Mouse (Mus musculus): ENCODE results near the gene 1700003E16Rik.
A peak's percentile ranks its signal among the peaks of the same experiment; 100 is the strongest.

The 1700003E16Rik gene

DNA sequence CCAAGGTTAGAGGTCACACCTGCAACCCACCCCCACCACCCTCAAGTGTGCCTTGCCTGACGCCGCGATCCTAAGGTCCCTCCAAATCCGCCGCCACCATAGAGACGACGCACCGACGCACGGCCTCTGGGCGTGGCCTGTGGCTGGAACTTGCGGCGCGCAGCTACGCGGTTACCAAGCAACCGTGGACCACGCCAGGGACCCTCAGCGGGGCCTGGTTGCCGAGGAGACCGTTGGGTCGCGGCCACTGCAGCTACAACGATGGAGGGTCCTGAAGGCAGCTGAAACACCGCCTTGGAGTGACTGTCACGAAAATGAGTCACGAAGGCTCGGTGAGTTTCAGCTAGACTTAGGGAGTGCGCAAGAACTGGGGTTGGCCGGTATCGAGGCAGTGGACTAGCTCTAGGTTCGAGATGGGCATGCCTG lies at the start of gene 1700003E16Rik, which contains the start of gene Wdr54:
TSS of gene 1700003E16Rik (plus strand) at position 146 of the 426 bp plus-strand sequence.
TSS of gene Wdr54 (minus strand) at position 139 of the 426 bp plus-strand sequence.
- peak; percentile 61 to 79 for DNase-seq (ENCODE audit: low spot score in 2 of 2)

DNA sequence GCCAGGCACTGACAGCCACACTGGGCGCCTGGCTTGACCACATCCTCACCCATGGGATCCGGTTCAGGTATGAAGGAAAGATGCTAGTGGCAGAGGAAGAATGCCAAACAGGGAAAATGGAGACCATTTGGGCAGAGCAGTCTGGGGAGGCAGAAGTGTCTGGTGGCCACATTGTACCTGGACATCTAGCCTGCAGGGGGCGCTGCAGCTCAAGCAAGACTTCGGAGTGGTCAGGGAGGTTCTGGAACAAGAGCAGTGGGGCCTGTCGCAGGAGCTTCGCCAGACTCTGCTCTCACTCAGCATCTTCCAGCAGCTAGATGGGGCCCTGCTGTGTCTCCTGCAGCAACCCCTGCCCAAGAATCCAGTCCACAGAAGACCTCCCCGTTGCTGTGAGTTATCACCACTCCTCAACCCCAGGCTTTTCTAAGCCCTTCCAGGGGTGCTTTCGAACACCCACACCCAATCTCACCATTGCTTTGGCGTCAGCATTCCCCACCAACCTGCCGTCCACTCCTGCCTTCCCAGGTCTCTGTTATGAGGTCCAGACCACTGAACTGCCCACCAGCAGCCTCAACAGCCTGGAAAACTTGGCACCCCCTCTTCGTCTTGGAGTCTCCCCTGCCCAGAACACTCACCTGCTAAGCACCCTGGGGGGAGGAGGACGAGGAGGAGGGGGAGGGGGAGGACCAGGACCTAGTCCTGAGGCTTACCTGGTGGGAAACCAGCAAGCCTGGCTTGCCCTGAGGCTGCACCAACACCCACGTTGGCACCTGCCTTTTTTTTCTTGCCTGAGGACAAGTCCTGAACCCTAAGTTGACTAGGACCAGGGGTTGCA lies 48.4 kb upstream of the 1700003E16Rik start:
- DNase-seq (ENCODE audit: low spot score in 2 of 2), result peak; percentile 73 to 83

DNA sequence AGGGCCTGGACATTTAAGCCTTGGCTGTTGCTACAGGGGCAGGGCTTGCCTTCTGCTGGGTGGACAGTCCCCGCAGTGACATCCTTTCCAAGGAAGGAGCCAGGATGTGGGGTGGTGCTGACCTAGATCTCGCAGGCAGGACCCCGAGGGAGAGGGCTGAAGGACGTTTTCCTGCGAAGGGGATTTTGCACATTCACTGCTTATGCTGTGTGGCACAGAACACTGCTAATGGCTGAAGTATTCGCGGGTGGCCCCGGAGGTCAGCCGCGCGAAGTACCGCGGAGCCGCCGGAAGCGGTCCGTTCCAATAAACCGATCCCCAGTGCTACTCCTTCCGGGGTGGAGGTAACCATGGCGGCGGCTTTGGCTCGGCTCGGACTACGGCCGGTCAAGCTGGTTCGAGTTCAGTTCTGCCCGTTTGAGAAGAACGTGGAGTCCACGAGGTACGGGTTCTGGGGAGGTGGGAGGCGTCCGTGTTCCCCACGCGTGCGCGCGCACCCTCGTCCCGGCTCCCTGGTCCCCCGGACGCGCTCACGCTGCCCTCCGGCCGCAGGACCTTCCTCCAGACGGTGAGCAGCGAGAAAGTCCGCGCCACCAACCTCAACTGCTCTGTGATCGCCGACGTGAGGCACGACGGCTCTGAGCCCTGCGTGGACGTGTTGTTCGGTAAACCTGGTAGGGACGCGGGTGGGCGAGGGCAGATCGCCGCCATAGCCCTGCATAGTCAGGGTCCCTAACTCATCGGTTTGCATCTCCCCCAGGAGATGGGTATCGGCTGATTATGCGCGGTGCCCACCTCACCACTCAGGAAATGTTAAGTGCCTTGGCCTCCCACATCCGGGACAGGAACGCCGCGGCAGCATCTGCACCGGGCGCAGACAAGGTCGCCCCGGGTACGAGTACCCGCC lies 47.2 kb upstream of the 1700003E16Rik start, which contains the start of gene Mrpl53:
TSS of gene Mrpl53 (plus strand) at position 279 of the 907 bp plus-strand sequence.
- peak; percentile 75 to 84 for DNase-seq (ENCODE audit: low spot score in 2 of 2)

DNA sequence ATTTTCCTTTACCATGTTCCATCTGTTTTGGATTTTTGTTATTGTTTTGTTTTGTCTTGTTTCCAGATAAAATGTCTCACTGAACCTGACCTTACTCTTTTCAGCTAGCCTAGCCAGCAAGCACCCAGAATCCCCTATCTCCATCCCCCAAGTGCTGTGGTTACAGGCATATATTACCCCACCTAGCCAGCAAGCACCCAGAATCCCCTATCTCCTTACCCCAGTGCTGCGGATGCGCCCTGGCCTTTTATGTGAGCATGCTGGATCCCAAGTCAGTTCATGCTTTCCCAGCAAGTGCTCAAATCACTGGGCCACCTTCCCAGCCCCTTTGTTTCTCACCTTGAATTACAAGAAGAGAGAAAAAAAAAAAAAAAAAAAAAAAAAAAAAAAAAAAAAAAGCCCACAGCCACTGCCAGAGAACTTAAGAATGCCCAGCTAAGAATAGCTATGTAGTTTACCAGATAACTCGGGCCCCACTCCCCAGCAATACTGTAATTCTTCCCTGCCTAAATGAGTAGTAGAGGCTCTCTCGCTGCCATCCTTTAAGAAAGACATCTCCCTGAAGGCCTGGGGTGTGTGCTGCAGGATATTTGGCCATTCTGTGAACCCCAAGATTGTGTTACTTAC lies 44.6 kb upstream of the 1700003E16Rik start:
- DNase-seq (ENCODE audit: low spot score in 2 of 2), result no peak

DNA sequence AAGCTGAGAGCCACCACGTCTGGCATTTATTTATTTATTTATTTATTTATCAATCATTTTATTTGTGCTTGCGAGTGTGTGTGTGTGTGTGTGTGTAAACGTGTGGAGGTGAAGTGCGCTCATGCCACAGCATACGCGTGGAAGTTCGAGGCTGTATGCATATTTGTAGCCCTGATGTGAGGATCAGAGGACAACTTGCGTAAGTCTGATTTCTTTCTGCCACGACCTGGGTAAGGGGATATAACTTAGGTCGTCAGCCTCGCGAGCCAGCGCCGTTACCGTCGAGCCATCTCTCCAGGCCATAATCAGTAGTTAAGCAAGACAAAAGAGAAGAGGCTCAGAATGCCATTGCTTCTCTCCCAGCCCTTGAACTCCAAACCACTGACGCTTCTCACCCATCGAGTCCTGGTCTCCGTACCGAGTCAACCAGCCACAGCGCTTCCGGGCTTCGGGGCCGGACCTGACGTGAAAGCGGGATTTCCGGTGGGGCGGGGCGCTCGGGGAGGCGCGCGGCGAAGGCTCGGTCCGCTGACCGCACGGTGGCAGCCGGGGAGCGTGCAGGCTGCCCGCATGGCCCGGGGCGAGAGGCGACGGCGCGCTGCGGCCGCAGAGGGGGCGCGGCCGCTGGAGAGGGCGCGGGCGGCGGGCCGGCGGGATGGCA lies 41.1 kb upstream of the 1700003E16Rik start, which contains the start of gene Mogs:
TSS of gene Mogs (plus strand) at position 486 of the 661 bp plus-strand sequence.
- DNase-seq (ENCODE audit: low spot score in 2 of 2), result peak; percentile 89 to 91

DNA sequence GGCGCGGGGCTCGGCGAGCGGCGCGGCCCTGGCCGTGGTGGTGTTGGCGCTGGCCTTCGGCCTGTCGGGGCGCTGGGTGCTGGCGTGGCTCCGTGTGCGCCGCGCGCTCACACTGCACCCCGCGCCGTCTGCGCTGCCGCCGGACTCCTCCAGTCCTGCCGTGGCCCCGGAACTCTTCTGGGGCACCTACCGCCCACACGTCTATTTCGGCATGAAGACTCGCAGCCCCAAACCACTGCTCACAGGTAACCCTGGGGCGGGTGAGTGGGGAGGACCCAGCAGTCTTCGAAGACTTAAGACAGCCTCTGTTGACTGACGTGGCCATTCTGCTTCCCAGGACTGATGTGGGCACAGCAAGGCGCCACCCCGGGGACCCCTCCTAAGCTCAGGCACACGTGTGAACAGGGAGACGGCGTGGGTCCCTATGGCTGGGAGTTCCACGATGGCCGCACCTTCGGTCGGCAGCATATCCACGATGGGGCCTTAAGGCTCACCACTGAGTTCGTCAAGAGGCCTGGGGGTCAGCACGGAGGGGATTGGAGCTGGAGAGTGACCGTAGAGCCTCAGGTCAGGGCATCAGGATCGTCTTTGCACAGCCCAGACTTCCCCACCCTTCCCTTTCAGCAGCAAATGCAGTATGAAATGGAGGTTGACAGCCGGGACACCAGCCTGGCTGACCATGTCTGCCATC lies 40.4 kb upstream of the 1700003E16Rik start:
- no peak for DNase-seq (ENCODE audit: low spot score in 2 of 2)

DNA sequence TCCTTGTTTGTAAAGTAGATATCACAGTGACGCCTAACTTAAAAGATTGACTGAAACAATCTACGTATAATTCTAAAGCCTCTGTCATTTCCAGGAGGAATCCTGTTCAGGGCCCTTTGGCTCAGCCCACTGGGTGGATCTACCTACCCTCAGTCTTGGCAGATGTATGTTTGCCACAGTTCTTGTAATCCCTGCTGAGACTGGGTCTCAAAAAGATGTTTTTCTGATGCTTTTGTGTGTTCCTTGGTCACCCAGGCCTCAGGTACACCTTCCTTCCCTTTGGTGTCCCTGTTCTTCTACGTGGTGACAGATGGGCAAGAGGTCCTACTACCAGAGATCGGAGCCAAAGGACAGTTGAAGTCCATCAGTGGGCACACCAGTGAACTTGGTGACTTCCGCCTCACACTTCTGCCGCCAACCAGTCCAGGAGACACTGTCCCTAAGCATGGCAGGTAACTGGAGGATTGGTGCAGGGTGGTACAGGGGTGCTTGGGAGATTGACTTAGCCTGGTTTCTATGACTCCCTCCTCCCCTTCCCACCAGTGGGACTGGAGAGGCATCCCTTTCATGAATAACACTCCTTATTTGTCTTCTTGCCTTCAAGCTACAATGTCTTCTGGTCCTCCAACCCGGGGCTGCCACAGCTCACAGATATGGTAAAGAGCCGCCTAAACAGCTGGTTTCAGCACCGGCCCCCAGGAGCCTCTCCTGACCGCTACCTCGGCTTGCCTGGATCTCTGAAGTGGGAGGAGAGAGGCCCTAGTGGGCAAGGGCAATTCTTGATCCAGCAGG lies 39.6 kb upstream of the 1700003E16Rik start:
- no peak for DNase-seq (ENCODE audit: low spot score in 2 of 2)

DNA sequence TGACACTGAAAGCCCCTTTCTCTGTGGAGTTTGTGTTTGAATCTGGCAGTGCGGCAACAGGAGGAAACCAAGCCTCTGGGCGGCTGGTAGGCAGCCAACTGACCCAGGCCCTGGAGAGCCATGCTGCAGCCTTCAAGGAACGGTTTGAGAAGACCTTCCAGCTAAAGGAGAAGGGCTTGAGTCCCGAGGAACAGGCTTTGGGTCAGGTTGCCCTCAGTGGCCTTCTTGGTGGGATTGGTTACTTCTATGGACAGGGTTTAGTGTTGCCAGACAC lies 39.1 kb upstream of the 1700003E16Rik start:
- DNase-seq (ENCODE audit: low spot score in 2 of 2), result no peak

DNA sequence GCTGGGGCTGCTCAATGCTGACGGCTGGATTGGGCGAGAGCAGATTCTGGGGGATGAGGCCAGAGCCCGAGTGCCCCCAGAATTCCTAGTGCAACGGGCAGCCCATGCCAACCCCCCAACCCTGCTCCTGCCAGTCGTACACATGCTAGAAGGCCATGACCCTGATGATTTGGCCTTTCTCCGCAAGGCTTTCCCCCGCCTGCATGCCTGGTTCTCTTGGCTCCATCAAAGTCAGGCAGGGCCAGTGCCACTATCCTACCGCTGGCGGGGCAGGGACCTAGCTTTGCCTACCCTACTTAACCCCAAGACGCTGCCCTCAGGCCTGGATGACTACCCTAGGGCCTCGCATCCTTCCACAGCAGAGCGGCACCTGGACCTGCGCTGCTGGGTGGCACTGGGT lies 38.6 kb upstream of the 1700003E16Rik start:
- no peak for DNase-seq (ENCODE audit: low spot score in 2 of 2)

DNA sequence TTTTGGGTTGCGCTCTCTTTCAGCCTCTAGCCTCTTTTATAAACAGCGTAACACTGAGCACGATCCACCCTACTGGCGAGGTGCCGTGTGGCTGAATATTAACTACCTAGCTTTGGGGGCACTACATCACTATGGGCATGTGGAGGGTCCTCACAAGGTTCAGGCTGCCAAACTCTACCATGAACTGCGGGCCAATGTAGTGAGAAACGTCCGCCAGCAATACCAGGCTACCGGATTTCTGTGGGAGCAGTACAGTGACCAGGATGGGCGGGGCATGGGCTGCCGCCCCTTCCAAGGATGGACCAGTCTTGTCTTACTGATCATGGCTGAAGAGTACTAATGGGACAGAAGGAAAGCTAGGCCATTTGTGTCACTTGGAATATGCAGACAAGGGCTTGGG lies 37.8 kb upstream of the 1700003E16Rik start:
- no peak for DNase-seq (ENCODE audit: low spot score in 2 of 2)

DNA sequence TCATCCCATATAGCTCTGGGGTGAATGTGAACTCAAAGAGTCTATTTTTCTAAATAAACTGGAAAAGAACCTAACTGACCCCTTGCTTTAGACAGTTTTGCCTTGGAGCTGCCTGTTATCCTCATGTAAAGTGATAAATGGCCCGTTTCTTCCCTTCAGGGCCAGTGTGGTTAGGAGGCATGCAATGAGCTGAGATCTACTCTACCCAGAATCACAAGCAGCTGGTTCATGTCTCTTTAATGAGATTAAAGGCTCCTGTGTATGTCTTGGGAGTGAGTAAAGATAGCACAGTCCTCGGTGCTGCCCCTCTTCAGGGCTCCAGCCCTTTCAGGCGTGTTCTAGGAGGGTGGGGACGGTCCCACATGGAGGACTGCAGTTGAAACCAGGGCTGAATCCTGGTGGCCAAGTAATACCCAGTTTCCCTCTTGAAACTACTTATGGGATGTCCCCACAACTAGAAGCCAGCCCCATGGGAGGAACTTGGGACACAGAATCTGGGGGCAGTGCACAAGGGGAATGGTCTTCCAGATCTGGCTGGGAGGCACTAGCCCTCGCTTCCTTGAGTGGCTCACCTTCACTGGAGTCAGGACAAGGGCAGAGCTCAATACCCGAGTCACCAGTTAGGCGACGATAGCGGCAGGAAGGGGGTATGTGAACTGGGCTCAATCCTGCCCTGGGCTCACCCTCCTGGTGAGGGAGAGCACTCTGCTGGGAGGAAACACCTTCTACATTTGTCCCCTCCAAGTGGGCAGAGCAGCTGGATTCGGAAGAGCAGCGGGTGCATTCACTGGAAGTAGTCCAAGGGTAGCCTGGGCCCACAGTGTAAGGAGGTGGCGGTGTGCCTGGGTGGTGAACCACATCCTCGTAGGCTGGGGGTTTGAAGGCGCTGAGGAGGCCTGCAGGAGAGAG lies 37.1 kb upstream of the 1700003E16Rik start:
- DNase-seq (ENCODE audit: low spot score in 2 of 2), result no peak

DNA sequence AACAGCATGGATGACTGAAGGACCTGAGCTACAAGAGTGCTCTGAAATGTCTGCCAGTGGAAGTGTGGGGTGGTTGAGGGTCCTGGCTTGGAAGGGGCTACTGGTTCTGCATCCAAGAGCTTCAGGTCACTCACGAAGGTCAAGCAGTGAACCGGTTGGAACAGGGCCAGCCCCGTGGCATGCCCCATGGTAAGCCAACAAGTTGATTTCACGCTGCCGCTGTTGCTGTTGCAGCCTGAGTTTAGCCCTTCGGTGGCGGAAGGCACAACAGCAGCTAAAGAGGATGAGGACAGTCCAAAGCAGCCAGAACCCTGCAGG lies 36.5 kb upstream of the 1700003E16Rik start:
- DNase-seq (ENCODE audit: low spot score in 2 of 2), result no peak

DNA sequence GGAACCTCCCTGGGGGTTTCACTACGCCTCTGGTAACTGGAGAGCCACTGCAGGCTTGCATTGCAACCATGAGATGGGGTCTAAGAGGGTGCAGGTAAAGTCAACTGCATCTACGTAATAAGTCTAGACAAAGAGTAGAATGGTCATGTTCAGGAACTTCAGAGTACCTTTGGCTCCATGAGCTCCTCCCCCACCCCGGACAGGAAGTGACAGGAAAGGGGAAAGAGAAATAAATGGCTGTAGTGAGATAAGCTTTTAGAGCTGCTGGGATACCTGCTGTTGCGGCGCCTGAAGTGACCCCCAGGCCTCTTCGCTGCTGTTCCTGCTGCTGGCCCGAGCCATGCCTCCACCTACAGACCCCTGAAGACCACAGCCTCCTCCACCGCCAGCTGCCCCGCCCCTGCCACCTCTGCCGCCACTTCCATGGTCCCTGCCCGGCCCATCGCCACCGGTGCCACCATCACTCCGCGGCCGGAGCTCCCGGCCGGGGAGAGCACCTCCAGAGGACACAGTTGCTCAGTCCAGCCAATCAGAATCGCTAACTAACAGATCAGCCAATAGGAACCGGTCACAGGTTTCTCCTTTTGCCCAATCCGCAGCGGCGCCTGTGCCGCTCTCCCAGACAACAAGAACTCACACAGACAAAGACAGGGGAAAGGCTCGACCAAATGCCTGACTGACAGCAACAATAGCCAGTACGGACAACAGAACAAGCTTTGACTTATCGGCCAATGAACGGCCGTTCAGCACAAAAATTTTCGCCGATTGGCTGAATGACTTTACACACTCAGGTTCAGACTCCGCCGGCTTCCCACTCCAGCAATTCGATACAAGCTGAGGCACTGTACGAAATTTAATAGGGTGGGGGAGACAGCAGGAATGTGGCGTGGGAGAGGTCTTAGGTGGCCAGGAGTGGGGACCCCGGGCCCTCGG lies 35.0 kb upstream of the 1700003E16Rik start, which contains the start of gene Wbp1:
TSS of gene Wbp1 (minus strand) at position 630 of the 933 bp plus-strand sequence.
- peak; percentile 72 to 89 for DNase-seq (ENCODE audit: low spot score in 2 of 2)

DNA sequence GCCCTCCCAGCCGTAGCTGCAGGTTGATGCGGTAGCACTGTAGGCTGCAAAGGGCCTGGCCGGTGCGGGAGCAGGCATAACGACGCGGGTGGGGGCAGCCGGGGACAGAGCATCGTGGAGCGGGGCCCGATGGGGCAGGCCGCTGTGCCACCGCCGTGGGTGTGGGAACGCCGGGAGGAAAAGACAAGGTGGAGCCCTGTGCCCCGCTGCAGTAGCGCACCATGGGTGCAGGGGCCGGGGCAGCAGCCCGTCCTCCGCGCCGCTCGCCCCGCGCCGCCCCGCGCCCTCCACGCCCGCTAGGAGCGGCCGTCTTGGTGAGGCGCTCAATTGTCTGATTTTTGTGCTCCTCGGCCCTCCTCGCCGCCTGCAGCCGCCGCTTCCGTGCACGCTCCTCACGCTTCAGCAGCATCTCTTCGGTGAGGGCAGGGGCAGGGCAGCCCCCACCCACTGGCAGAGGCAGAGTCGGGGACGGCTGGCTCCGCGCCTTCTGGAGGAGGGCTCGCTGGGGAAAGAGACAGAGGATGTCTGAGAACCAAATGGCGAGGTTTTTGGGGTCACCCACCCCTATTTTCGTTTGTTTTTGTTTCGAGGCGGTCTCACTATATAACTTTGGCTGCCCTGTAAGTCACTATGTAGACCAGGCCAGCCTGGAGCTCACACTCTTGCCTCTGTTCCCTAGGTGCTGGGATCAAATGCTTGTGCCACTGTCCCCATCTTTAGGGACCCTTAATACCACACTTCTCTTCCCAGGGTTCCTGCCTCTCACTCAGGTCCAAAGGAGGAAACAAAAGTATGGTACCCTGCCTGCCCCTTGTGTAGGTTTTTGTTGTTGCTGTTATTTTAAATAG lies 34.1 kb upstream of the 1700003E16Rik start:
- peak; percentile 36 to 50 for DNase-seq (ENCODE audit: low spot score in 2 of 2)

DNA sequence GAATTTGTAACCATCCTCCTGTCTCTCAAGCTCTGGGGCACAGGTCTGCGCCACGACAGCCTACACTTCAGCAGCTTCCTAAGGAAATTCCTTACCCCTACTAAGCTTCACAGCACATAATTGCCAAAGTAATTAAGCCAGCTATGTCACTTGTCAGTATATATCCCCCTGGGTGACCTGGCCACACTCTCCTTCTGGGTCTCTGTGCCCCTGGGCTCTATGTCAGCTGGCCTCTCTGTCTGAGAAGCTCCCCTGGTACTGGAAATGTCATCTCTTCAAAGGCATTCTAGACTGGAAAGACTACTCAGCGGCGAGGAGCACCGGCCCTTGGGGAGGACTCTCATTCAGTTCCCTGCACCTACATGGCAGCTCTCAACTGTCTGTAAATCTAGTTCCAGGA lies 33.2 kb upstream of the 1700003E16Rik start:
- DNase-seq (ENCODE audit: low spot score in 2 of 2), result no peak

DNA sequence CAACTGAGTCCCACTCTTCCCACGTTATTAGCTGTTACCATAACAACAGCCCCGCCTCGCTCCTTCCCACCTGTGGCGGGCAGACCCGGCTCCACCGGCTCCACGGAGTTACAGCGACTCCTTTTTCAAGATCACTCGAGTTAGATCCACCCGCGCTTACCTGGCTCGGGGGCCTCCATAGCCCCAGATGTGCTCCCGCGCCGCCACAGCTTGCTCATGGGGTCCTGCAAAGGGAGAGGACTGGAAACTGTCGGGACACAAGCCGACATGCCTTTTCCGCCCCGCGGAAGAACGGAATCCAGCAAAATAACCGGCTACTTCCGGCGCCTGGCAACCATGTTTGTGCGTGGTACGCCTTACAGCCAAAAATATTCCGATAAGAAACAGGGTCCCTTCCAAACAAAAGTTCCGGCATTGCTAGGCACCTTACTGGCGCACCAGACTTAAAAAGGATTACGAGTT lies 31.3 kb upstream of the 1700003E16Rik start:
- DNase-seq (ENCODE audit: low spot score in 2 of 2), result peak; percentile 64 to 87

DNA sequence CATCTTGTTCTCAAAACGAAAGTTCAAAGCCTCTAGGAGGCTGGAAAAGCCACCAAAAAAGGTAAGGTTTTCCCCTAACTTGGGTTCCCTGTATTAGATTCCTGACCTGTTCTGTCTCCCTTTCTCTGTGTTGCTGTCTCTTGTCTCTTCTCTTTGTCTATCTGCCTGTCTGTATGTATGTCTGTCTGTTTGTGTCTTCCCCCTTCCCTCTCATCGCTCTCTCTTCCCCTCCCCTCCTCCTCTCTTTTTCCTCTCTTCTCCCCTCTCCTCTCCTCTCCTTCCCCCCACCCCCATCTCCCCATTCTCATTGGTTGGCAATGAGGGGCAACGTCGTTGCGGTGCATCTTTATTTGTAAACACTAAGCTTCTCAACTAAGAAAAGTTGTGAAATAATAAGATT lies 30.9 kb upstream of the 1700003E16Rik start, which contains the start of gene Ino80b:
TSS of gene Ino80b (minus strand) at position 101 of the 400 bp plus-strand sequence.
- no peak for DNase-seq (ENCODE audit: low spot score in 2 of 2)

All from cerebellum, postnatal 4 days (tissue).